Mouse (Mus musculus) kidney, postnatal 0 days (tissue): ENCODE data around the gene Ube2v1. TPM values are rescaled to one million over a fixed set of nuclear protein-coding genes. Genes with fewer than 3 reads are reported as not detected.

Experiments
- ATAC-seq: fragments of 200-750 bp; cut with Nextera tagmentation; replicated peaks from 2 replicates; pipeline ENCODE4 v1.8.0; 2017; ENCODE audit warnings: low read depth, moderate number of reproducible peaks, moderate TSS enrichment, moderate library complexity; ENCODE audit not compliant: low FRiP score
- DNase-seq: peaks from one replicate; pipeline ENCODE4 v3.0.0-alpha.2; 2016; ENCODE audit warnings: low spot score
- H3K27ac ChIP-seq: fragments of 300-500 bp; sonication (generic); 2 replicates; pipeline ENCODE4 v1.5.1; 2014; ENCODE audit warnings: mild to moderate bottlenecking
- H3K27me3 ChIP-seq: fragments of 300-500 bp; sonication (generic); 2 replicates; pipeline ENCODE4 v1.6.1; 2014; ENCODE audit warnings: low read length, mixed read lengths; ENCODE audit not compliant: insufficient read depth
- H3K36me3 ChIP-seq: fragments of 300-500 bp; sonication (generic); 2 replicates; pipeline ENCODE4 v1.6.1; 2014; ENCODE audit warnings: low read length, mixed read lengths; ENCODE audit not compliant: insufficient read depth
- H3K4me1 ChIP-seq: fragments of 300-500 bp; sonication (generic); replicated peaks from 2 replicates; pipeline ENCODE4 v1.6.1; 2014; ENCODE audit warnings: antibody characterized with exemption, low read length, mixed read lengths; ENCODE audit not compliant: insufficient read depth
- H3K4me2 ChIP-seq: fragments of 300-500 bp; sonication (generic); 2 replicates; pipeline ENCODE4 v1.6.1; 2014; ENCODE audit warnings: mild to moderate bottlenecking, low read length, moderate library complexity, mixed read lengths
- H3K4me3 ChIP-seq: fragments of 300-500 bp; sonication (generic); replicated peaks from 2 replicates; pipeline ENCODE4 v1.5.1; 2014; ENCODE audit warnings: low read depth, low read length
- H3K9ac ChIP-seq: fragments of 300-500 bp; sonication (generic); 2 replicates; pipeline ENCODE4 v1.6.1; 2014; ENCODE audit warnings: low read depth, low read length
- H3K9me3 ChIP-seq: fragments of 300-500 bp; sonication (generic); replicated peaks from 2 replicates; pipeline ENCODE4 v1.6.1; 2016; ENCODE audit warnings: low read length, inconsistent platforms, mixed read lengths
- CTCF ChIP-seq: IDR thresholded peaks from 2 replicates; pipeline ENCODE4 v1.5.1; 2016; ENCODE audit warnings: antibody characterized with exemption, low read depth, mild to moderate bottlenecking, moderate library complexity
- whole genome bisulfite sequencing: fragments of 180-500 bp; shearing (Covaris S2); extraction: QIAGEN DNeasy Blood & Tissue Kit; methylation state at CpG from one replicate; pipeline ENCODE4 v1.1.7; 2014; 5-methylcytosine and 5-hydroxymethylcytosine counted together
- polyA plus RNA-seq: library from polyadenylated mRNA; unstranded; fragments of >200 nt; fragmentation: Nextera tagmentation; extraction: Ambion mirVana; gene quantifications from 2 replicates; pipeline ENCODE4 v1.2.1, GENCODE M21; 2015

The Ube2v1 gene
- polyA plus RNA-seq, 1 experiment from 2014 or later = 256 TPM

DNA sequence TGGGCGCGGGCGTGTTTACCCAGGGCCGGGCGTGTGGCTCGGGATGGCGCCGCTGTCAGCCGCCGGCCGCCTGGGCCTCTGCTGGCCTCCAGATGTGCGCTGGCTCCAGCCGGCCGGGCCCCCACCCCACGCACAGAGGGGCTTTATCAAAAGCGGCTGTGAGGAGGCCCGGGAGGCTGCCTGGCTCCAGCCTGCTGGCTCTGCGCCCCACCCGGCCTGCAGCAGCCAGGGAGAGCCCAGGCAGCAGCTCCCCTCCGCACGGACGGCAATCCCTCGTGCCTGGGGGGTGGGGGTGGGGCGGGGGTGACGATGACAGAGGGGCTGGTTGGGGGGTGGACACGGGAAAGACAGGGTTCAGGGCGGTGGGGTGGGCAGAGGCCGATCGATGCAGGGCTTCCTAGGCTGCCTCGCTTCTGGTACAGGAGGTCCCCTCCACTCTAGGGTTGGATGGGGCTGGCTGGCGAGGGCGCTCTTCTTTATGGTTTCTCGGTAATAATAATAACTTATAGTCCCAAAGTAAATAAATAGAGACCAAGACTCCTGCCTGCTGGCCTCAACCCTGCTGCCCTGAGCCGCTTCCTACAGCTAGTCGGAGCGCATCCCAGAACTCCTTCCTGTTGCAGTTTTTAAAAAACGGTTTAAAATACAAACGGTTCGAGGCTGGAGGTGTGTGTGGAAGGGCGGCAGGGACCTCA is 34.3 kb downstream of the Ube2v1 start:
- WGBS = 19% methylated on average over 32 of the region's 40 CpGs
- peaks cover 44% of the 10 kb centered on the region for H3K4me1 ChIP-seq

DNA sequence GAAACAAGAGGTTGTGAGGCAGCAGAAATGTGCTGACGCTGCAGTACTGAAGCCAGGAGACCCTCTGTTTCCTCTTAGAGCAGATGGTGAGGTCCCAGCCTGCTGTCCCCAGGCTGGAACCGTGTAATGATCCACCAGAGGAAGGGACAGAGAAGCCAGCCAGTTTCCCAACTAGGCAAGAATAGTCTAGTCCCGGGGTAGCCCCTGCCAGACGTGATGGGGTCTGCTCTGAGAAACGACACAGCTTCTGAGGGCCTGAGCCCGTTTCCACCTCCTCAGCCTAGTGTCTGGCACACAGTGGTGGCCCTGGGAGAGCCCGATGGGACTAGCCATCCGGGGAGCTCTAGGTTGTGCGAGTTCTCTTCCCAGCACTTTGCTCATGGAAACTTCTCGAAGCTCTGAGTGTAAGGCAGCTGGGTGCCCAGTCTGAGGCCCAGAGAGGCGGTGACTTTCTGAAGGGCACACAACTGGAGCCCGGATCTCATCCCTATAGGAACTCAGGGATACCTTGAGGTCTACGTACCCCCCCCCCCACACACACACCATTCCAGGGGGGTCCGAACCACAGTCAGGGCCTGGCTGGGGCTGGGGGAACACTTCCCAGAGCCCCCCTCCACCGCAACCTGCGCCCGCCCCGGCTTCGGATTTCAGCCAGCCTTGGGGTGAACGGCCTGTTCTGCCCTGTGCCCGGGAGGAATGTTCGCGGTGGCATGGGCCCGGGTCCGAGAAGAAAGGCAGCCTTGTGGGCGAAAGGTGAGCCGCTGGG is 35.0 kb downstream of the Ube2v1 start:
- Histone ChIP-seq H3K4me2 (peak overlapping the region; percentile 40), H3K4me1 (peaks cover 44% of the 10 kb centered on the region), H3K36me3 (no peaks in the 10 kb centered on the region), H3K4me3 (no peak overlapping the region; the same call in 1 of the 2 replicates), H3K9ac (peak overlapping the region; percentile 51), H3K27ac (peak overlapping the region; percentile 85), H3K27me3 (no peaks in the 10 kb centered on the region), H3K9me3 (no peaks in the 10 kb centered on the region)
- ATAC-seq = peak; percentile 30
- TF ChIP-seq CTCF = no peak
- peak; percentile 27 for DNase-seq
- 23% methylated on average over 27 of the region's 27 CpGs for WGBS

More for the DNA sequence above, 34.3 kb downstream of the Ube2v1 start:
- Histone ChIP-seq H3K4me3 (no peak overlapping the region; the same call in 1 of the 2 replicates), H3K9ac (peak overlapping the region; percentile 51), H3K36me3 (no peaks in the 10 kb centered on the region), H3K9me3 (no peaks in the 10 kb centered on the region), H3K27ac (peak overlapping the region; percentile 85), H3K4me2 (peak overlapping the region; percentile 40), H3K27me3 (no peaks in the 10 kb centered on the region)
- TF ChIP-seq CTCF = no peak
- DNase-seq = peak; percentile 79
- peak; percentile 55 for ATAC-seq

DNA sequence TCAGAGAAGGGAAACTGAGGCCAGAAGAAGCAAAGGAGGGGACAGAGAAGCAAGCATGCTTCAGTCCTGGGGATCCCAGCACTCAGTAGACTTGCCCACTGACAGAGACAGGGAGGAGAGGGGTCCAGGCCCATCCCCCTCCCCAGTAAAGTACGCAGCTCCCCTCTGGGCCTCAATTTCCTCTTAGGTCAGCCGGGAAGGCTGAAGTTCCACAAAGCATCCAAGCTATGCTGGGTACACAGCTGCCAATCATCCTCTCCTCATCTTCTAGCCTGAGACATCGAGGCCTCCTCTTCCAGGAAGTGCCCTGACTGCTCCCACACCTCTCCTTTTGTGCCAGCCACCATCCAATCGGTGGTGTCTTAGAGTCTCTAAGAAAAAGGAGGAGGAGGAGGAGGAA is 35.6 kb downstream of the Ube2v1 start:
- no peaks in the 10 kb centered on the region for H3K9me3 ChIP-seq
- no peak for TF ChIP-seq CTCF
- H3K27ac ChIP-seq = peak overlapping the region; percentile 82
- WGBS = 19% methylated on average over 4 of the region's 4 CpGs
- peaks cover 44% of the 10 kb centered on the region for H3K4me1 ChIP-seq
- H3K36me3 ChIP-seq = no peaks in the 10 kb centered on the region
- ATAC-seq (no peak), DNase-seq (no peak)
- H3K9ac ChIP-seq = no peak overlapping the region
- no peaks in the 10 kb centered on the region for H3K27me3 ChIP-seq
- no peak overlapping the region for H3K4me2 ChIP-seq
- H3K4me3 ChIP-seq = no peak overlapping the region

DNA sequence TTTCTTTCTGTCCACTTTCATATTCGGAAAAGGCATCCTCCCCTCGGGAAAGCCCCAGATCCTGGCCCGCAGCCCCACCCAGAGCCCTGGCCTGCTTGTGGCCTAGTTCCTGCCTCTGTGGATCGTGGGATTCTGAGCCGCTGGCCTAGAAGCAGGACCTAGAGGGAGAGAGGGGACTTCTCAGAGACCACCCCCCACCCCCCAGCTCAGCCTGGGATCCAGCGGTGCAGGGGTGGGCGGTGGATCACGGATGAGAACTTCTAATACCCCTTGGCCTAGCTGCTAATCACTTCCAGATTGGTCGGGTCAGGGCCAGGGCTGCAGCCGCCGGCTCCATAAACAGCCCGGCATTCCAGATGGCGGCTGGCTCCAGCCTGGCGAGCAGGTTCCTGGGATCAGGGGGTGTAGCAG is 36.1 kb downstream of the Ube2v1 start:
- Histone ChIP-seq H3K9ac (peak overlapping the region; percentile 35; the same call in 1 of the 2 replicates), H3K4me2 (no peak overlapping the region), H3K27ac (peak overlapping the region; percentile 82), H3K4me3 (no peak overlapping the region), H3K27me3 (no peaks in the 10 kb centered on the region), H3K4me1 (peaks cover 44% of the 10 kb centered on the region), H3K36me3 (no peaks in the 10 kb centered on the region), H3K9me3 (no peaks in the 10 kb centered on the region)
- WGBS = 32% methylated on average over 14 of the region's 14 CpGs
- DNase-seq (peak; percentile 33), ATAC-seq (no peak)
- TF ChIP-seq CTCF = no peak

DNA sequence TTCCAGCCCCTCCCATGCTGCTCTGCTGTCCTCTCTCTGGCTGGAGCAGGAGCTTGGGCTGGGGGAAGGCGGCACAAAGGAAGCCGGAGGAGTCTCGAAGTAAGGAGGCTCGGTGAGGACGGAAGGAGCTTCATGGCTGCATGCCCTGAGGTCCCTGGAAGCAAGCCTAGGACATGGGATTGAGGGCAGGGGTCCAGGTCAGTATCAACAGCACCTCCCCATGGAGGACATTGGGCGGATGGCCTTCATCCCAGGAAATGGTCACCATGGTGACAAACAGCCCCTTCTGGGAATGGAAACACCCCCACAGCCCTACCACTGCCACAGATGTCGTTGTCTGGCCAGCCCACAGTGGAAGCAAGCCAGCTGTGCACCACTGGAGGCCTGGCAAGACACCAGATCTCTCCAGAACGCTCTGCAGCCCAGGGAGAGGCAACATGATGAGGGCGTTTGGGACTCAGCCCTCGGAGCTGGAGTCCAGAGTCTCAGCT is 37.4 kb downstream of the Ube2v1 start:
- Histone ChIP-seq H3K27ac (peak overlapping the region; percentile 82), H3K4me2 (no peak overlapping the region), H3K9ac (no peak overlapping the region), H3K27me3 (no peaks in the 10 kb centered on the region), H3K4me1 (peaks cover 37% of the 10 kb centered on the region), H3K36me3 (no peaks in the 10 kb centered on the region), H3K4me3 (no peak overlapping the region), H3K9me3 (no peaks in the 10 kb centered on the region)
- ATAC-seq = peak; percentile 67
- WGBS = 21% methylated on average over 10 of the region's 10 CpGs
- peak; percentile 95 for DNase-seq
- TF ChIP-seq CTCF = peak; percentile 44; the same call in 1 of the 2 replicates

DNA sequence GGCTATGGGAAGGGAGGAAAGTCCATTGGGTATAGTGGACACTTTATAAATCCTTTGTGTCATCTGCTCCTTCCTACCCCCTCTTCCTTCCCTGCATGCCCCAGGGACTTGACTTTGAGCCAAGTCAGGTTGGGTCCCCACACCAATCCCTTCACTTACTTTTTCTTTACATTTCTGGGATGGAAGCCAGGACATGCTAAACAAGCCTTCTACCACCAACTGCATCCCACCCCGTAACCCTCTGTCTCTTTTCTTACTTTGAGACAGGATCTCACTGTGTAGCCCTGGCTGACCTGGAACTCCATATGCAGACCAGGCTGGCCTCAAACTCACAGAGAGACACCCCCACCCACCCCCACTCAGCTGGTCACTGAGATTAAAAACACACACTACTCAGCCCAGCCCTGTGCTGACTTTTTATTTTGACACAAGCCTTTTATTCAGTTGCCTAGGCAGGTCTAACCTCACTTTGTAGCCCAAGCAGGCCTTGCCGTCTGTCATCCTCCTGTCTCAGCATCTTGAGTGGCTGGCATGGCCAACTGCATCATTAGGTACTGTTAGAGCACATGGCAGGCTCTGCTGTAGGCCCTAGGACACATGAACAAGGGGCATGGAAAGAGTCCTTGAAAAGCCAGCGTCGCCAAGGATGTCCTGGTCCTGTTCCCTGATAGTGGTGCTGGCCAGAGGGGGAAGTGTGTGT is 38.2 kb downstream of the Ube2v1 start:
- Histone ChIP-seq H3K27me3 (no peaks in the 10 kb centered on the region), H3K4me3 (no peak overlapping the region), H3K9ac (no peak overlapping the region), H3K9me3 (no peaks in the 10 kb centered on the region), H3K4me2 (no peak overlapping the region), H3K4me1 (peaks cover 44% of the 10 kb centered on the region), H3K27ac (peak overlapping the region; percentile 82), H3K36me3 (no peaks in the 10 kb centered on the region)
- 72% methylated on average over 4 of the region's 4 CpGs for WGBS
- DNase-seq (no peak), ATAC-seq (no peak)
- no peak for TF ChIP-seq CTCF
